Mouse (Mus musculus) kidney, adult 2 months (tissue): ENCODE results near the gene Nod1.

Experiments
- CTCF ChIP-seq: fragments of 200-500 bp; conservative IDR thresholded peaks from 2 replicates; pipeline ENCODE4 v1.5.1; 2011; ENCODE audit warnings: low read depth, mild to moderate bottlenecking, control low read depth, low read length, moderate library complexity, mixed read lengths; ENCODE audit not compliant: insufficient read depth, insufficient read length
- POLR2A ChIP-seq: fragments of 200-500 bp; IDR thresholded peaks from one replicate; pipeline ENCODE4 v1.6.1; 2011; ENCODE audit warnings: low read depth, low read length, control low read depth

GRCm38 (mm10) chr6:54902547-54902946, 69.9 kb downstream of the Nod1 start:
- TF ChIP-seq CTCF = no peak
- TF ChIP-seq POLR2A = no peak
